In the genomic region with DNA sequence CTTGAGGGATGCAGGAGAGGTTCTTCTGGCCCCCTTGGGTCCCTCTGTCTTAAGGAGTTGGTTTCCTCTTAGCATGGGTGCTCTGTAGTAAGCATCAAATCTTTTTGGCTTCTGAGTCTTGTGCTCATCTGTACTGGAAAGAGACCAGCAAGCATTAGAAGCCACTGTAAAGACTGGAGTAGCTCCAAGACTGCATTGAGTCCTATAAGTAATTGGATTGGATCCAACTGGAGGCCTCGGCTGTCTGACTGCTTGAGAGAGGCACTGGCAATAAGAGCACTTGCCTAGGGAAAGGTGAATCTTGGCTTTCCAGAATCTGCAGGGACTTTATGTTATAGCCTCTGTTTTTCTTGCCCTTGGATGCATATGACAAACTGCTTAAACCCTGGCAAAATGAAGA, we compare ENCODE assay signal across 16 mouse cellular contexts.
"Had no signal": no experiment of that assay in that cellular context is flagged by ENCODE, and none has a peak within 500 bp of the region (broad histone marks: within the 10 kb centered on the region; RNA-seq: fewer than 3 reads in every experiment).

No protein-coding gene starts in this region.

- DNase-seq: kidney, adult 18-20 months; kidney, postnatal 10 days; kidney, postnatal 4 days; left cerebral cortex, postnatal 4 days; lung, postnatal 4 days; retina, postnatal 1 day; right cerebral cortex, postnatal 4 days; spleen, adult 18-20 months; thymus, postnatal 36 days had no signal

- H3K4me3 ChIP-seq: layer of hippocampus, adult 2 months; limb, embryonic 15.5 days; liver, embryonic 12.5 days; midbrain, embryonic 10.5 days; midbrain, embryonic 15.5 days; neural tube, embryonic 13.5 days had no signal

- ATAC-seq: liver, embryonic 12.5 days; lung, postnatal 0 days; midbrain, embryonic 15.5 days had no signal

- H3K9me3 ChIP-seq: limb, embryonic 15.5 days; liver, embryonic 12.5 days; midbrain, embryonic 10.5 days; midbrain, embryonic 15.5 days; neural tube, embryonic 13.5 days had no signal

- H3K27me3 ChIP-seq: limb, embryonic 15.5 days; liver, embryonic 12.5 days; midbrain, embryonic 15.5 days; neural tube, embryonic 13.5 days had no signal

- H3K4me1 ChIP-seq: liver, embryonic 12.5 days; midbrain, embryonic 10.5 days; midbrain, embryonic 15.5 days; neural tube, embryonic 13.5 days had no signal

- H3K4me2 ChIP-seq: limb, embryonic 15.5 days; liver, embryonic 12.5 days; midbrain, embryonic 15.5 days; neural tube, embryonic 13.5 days had no signal

- H3K9ac ChIP-seq: limb, embryonic 15.5 days; liver, embryonic 12.5 days; midbrain, embryonic 15.5 days; neural tube, embryonic 13.5 days had no signal

- H3K27ac ChIP-seq: layer of hippocampus, adult 2 months; limb, embryonic 15.5 days; liver, embryonic 12.5 days; midbrain, embryonic 10.5 days; midbrain, embryonic 15.5 days; neural tube, embryonic 13.5 days had no signal

- H3K36me3 ChIP-seq: liver, embryonic 12.5 days; midbrain, embryonic 10.5 days; midbrain, embryonic 15.5 days; neural tube, embryonic 13.5 days had no signal
